Mouse (Mus musculus) R1 (cell line): ENCODE measurements at regions not wholly inside any gene's neighbourhood (a gene's known extent, or its start where the extent isn't known, plus 50 kb on each side); places are given as distances from the start of the nearest gene placed in this dataset.
"Not testable (repeated sequence)": the region's sequence is repeated elsewhere in the genome, so short reads cannot be mapped to it uniquely, and the experiment has no call there.

Experiments used
- DNase-seq: peaks from one replicate; pipeline ENCODE4 v3.0.0-alpha.2; 2018; ENCODE audit warnings: low read depth, low spot score

DNA sequence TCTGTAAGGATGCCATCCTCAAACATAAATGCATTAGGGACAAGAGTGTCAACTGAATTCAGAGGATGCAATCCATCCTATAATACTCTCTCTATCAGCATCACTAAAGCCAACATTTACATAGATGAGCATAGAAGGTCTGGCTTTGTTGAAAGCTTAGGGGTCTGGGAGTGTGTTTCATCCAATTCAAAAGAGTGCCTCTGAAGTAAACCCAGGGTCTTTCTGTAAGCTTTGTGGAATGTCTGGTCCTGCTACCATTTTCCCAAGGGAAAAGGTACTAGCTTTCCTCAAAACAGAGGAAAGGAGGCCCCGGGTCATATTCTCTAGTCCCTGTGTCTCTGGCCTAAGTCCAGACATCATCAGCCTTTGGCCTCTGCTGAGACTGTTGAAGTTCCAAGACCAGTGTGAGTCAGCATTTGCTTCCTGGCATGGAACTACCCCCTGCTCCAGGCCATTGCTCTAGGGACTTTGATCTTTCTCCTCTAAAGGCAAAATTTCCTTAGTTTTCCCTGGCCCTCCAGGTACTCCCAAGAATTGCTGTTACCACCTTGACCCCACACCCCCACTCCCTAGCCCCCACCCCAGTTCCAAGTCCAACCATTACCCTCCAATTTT is 280.0 kb upstream of the Jarid2 start:
- DNase-seq = peak; percentile 54

DNA sequence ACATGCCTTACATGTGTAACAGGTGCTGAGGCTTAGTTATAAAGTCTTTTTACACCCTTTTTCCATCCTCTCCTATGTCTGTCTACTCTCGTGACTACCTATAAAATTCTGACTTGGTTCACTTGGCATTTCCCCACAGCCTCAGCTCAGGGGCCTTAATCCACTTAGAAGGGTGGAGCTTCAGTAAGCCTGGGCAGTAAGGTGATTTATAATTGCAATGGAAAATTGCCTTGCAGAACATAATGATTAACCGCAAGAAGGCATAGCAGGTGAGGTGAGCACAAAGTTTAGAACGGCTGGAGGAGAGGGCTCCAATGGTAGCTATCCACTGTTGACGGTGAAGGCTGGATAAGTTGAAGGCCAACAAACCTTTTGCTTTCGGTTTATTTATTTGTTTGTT is 278.1 kb upstream of the Jarid2 start:
- no peak for DNase-seq

DNA sequence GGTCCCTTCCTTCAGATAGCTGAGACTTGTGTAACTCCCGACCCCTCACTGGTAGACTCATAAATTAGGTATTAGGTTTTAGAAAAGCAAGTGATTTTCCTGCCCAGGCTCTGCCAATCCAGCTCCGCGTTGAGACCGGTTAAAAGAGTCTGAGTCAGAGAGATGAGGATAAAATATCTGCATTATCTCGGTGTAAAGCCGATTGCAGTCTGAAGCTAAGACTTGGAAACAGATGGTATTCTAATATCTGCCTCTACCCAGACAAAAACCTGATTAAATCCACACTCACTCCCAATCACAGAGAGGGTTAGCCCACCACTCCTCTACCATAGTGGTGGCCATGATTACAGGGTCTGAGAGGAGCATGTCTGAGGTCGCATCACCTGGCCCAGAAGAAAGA is 276.1 kb upstream of the Jarid2 start:
- no peak for DNase-seq

DNA sequence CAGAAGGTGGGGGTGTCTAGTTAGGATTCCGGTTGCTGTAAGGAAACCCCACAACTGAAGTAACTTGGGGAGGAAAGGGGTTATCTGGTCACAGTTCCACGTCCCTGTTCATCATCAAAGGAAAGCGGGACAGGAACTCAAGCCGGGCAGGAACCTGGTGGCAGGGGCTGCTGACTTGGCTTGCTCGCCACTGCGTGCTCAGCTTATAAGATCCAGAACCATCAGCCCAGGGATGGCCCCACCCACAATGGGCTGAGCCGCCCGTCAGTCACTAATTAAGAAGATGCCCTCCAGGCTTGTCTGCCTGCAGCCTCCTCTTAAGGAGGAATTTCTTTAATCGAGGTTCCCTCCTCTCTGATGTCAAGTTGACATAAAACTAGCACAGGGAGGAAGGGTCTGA is 275.1 kb upstream of the Jarid2 start:
- peak; percentile 70 for DNase-seq

DNA sequence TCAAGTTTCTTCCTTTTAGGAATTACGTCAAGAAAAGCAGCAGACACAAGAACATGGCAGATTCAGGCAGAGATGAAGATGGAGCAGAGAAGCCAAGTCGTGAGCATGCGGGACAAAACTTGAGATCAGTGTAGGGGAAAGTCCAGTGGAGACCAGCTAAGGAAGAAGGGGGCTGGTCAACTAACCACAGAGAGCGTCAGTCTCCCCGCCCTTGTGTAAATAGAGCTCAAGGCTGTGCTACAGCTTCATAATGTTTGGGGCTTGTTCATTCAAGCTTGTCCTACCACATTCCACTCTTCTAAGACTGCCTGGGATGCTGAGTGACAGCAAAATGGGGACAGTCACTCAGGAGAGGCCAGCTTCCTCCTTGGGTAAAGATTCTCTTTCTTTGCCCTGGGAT is 274.1 kb upstream of the Jarid2 start:
- DNase-seq = no peak

DNA sequence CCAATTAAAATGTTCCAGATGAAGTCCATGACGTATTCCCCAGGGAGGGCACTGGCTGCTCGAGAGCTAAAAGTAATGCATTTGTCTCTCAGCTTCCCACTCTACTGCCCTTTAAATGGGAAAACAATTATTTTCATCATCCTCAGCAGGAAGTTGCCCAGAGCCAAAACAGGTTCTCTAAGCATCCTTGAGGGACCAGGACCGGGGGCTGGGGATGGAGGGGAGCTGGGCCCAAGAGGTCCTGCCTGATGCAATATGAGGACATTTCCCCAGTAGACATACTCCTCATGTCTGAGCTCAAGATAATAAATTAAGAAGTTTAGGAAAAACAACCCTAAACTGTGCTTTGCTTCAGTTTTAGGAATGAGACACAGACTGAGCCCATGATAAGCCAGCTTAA is 270.5 kb upstream of the Jarid2 start:
- no peak for DNase-seq

DNA sequence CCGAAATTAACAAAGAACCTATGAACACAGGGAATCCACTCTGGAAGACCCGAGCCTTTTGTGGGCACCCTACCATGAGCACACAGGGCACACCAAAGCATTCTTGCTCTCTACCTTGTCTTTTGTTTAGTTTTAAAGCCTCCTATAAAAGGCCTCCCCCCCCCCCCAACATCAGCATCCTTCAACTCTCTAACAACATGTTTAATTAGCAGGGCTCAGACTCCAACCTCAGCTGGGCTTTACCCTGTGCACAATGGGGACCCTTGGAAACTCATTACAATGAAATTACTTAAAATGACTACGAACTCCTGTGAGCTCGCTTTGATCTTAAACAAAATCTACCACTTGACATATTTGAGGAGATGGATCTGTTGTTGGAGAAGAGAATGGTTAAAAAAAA is 270.1 kb upstream of the Jarid2 start:
- DNase-seq = no peak

DNA sequence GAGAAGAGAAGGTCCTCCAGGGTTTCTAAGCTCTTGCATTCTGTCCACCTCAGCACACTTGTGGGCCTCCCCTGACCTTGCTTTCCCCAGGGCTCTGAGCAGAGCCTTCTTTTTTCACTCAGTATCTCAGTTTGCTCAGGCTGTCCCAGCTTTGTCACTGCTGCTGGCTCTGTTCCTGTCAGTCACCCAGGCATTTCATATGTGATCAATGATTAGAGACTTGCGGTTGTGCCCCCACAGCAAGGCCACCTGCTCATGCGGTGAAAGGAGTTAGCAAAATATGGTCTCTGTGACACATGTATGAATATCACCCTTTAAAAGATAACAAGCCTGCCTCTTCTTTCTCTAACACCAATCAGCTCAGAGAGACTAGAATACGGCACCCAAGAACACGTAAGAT is 265.6 kb upstream of the Jarid2 start:
- no peak for DNase-seq

DNA sequence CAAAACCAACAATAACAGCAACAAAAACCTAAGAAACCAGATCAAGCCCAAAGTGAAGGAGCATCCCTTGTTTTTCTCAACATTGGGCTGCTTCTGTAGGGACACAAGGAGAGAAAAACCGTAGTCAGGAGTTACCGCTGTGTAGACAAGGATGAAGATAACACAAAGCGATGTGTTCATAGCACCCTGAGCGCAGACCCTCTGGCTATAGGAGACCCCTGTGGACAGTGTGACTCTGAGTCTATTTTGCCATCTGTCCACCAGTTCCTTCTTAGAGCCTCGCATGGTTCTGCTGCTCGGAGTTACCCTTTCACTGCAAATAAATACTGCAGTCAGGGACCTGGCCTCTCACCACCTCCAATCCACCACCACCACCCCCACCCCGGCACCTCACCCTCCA is 263.7 kb upstream of the Jarid2 start:
- no peak for DNase-seq

DNA sequence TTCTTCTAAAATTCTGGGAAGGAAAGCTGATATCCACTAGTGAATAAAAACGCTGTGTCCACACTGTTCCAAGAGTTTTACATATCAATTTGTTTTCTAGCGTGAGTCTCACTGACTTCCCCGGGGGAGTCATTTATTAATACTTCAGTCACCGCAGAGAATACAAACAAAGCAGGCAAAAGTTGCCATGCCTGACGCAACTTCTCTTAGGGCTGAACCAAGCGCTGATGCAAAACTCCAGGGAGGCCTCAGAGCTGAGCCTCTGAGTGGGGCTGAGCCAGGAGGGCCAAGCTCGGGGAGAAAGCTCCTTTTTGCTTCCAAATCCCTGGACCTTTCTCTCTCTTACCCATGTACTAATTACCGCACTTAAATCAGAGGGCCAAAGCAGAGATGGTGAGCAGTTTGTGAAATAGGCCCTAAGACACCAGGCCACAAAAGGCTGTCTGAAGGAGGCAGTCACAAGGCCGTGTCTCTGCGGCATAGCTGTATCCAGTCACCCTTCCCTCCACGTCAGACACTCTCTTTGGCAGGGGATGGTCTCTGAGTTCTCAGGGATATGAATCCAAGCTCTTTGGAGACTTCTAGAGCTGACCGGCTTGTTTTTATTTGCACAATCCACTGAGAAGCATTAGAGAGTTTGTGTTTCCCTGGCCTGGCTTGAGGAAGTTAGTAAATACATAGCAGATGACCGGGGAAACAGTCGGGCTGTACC is 260.2 kb upstream of the Jarid2 start:
- DNase-seq = no peak

DNA sequence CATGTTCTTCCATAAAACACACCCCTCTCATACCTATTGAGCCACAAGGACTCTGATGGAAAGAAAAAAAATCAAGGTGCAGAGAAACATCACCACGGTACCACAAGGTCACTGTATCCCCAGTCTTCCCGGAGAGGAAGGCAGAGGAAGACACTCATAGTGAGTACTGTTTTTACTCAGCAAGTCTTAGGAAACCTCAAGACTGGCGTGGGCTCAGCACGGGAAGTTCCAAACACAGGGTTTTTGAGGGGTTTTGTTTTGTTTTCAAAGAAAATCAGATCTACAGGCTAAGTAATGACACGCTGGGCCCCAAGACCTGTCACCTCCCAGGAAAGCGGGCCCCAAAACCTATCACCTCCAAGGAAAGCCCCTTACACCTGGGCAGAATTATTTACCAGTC is 259.6 kb upstream of the Jarid2 start:
- DNase-seq = no peak

DNA sequence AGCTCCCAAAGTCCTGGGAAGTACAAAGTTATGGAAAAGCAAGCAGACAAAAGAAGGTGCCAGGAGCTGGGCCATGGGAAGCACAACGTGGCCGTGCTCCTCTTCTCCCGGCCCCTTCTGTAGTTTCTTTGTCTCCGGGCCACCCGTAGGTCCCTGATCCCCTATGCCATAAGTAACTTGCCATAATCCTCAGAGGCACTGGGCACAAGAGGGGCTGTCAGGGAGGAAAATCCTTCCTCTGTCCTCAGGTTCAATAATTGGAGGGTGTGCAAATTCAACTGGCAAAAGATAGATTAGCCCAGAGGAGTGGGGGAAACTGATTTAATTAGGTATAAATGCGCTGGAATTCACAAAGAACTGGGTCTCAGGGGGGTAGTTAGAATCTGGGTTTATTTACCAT is 256.1 kb upstream of the Jarid2 start:
- no peak for DNase-seq

DNA sequence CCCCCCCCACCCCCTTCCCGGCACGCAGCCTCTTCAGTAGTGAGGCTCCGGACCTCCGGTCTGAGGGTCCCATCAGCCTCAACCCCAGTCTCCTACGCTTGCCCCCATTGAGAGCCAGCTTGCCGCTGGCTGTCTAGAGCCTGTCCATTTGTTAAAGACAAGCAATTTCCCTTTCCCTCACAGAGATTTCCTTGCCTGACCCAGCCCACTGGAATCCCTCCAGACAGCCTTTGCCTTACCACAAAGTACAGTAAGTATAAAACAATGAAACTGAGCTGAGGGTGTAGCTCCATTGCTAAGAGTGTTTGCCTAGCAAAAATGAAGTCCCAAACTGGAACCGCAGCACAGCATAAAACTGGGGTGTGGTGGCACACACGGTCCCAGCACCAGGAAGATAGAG is 252.4 kb upstream of the Jarid2 start:
- DNase-seq = no peak

DNA sequence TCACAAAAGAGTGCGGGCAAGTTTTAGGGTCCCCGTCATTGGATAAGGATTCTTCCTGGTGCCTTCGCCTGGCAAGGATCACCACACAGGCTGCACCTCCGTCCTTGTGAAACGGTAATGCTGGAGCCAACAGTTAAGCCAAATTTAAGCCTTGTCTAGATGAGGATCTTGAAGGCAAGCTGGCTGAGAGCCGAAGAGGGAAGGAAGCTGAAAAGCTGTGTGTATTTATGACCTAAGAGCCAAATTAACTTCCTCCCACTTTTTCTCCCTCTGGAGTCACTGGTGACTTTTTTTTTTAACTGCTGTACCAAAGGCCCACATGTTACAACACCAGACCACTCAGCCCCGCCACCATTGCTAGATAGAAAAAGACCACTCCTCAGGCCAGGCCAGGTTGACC is 249.1 kb upstream of the Jarid2 start:
- no peak for DNase-seq

DNA sequence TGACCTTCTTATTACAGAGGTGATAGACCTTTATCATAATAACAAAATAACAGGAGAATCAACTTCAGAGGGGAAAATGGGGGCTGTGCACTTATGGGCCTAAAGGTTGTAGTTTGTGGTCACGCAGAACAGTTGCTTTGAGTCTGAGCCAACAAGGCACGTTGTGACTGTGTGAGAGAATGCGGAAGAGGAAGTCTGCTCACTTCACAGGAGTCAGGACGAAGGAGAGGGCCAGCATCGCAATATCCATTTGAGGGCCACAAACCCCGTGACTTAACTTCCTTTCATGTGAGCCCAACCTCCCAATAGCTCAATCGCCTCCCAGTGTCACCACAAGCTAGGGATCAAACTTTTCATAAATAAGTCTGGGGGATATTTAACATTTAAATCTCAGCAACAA is 246.6 kb upstream of the Jarid2 start:
- no peak for DNase-seq

DNA sequence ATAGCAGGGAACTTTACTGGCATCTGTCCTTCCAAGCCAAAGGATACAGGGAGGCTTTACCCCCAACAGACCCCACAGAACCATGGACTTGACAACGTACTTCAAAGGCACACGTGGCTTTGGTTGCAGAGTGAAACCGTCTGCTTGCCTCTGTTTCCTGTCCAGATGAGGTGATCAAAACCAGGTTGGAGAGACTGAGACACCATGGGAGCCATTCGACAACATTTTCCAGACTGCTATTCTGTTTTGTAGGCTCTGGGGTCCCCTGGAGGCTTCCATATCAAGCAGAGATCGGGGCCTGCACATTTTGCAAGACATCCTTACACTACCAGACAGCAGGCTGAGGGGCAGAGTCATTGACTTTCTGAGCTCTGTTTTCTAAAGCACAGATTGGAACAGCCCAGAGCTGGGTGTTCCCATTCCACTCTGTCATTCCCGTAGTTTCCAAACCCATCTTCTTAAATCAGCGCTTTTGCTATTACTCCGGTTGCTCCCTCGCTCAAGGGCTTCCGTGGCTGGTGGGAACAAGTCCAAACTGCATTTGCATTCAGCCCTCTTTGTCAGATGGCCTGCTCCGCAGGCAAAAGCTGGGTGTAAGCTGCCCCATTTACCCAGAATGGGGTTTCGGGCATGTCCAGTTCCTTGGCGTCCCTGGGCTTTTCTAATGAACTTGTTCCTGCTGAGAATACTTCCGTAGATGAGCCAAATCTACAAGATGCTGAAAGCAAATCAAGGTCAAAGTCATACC is 244.5 kb upstream of the Jarid2 start:
- DNase-seq = peak; percentile 54

DNA sequence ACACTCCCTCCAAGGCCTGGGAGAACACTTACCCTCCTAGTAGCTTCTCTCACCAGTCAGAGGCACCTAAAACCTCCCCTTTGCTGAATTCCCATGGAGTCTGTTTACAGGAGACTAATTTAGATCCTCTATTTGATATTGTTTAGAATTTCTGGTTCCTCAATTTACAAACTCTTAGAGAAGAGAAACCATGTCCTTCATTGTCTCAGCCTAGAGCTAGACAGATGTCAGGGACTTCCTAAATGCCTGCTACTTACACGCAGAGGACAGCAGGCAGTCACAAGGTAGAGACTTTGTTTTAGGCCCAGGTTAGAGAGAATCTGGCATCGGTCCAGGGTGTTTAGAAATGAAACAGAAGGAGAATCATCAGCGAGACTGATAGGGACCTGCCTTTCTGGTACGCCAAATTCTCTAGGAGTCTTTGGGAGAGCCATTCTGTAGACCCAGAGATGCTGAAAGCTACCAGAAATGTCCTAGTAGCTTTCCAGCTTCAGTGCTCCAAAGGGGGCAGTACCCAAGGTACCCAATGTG is 238.3 kb upstream of the Jarid2 start:
- DNase-seq = no peak

DNA sequence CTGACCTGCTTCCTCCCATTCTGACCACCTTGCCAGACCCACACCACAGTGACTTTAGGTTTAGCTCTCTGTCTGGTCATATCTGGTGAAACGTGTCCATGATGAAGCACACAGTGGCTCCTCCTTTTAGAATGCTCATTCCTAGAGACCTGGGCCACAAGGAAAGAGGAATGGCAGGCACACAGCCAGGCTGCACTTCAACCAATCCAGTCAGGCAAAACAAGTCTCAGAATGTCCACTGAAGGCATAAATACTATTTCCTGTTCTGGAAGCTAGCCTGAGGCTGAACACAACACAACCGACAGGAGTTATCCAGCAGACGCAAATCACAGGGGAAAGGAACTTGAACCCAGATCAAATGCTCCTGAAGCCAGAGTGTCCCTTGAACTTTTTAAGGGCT is 235.4 kb upstream of the Jarid2 start:
- DNase-seq = no peak

DNA sequence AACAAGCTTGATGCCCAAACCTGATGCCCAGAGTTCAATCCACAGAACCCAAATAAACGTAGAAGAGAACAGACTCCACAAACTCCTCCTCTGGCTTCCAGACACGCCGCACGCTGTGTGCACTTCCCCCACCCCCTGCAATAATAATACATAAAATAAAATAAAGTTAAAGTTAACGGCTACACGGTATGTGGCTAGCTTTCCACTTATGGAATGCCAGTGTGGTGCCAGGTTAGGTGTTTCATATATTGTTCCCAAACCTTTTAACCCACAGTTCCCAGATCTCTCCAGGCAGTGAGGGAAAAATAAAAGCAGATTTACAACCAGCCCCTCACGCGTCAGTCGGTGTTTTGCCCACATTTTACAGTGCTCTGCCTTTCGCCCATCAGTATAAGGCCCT is 233.8 kb upstream of the Jarid2 start:
- DNase-seq = no peak

DNA sequence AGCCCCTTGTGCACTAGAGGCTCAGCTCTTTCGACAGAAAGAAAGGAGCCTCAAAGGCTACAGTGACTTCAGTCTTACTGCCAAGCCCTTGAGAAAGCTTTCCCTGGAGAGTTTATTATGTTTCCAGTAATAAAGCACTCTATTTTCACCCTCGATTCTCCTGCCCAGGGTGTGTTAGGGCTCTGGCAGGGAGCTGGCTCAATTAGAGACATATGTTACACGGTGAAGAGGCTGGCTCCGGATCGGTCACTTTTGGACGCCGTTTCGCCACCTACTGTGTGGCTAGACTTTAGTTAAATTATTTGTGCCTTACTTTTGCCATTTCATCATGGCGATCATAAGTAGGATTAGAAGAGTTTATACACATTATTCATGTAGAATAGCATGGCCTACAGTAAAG is 232.7 kb upstream of the Jarid2 start:
- no peak for DNase-seq

DNA sequence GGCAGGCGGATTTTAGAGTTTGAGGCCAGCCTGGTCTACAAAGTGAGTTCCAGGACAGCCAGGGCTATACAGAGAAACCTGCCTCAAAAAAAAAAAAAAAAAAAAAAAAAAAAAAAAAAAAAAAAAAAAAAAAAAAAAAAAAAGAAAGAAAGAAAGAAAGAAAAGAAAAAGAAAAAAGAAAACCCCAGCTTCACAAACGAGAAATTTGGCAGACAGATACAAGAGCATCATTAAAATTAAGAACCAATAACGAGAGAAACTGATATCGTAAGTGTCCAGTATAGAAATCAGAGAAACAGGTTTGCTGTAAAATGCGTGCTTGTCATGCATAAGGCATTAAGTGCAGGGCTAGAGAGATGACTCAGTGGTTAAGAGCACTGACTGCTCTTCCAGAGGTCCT is 228.4 kb upstream of the Jarid2 start:
- not testable (repeated sequence) for DNase-seq

DNA sequence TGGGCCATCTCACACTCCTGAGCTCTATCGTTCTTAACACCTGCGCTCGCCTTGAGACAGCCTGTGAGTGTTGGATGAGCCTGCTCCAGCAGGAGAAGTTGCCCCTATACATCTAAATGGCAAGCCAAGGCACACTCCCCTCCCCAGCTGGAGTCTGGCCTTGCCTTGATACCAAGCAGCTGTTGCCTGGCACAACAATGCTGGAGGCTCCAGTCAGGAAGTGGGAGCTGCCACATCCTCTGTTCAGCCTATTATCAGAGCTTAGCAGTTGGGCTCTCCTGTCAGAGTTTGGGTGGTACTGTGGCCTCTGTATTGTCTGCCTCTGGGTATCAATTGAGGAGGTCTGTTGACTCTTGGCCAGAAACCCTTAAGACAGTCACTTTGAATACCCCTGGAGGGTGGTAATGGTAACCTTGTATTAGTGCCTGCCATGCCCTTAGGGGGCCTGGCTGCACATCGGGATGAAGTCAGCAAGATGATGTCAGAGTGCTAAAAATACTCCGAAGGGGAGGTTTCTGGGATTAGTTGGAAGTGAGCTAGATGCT is 227.4 kb upstream of the Jarid2 start:
- no peak for DNase-seq
